Mouse (Mus musculus) megakaryocyte, embryonic 14.5 days (primary cell): ENCODE measurements around the gene Edn2.

Experiments
- FLI1 ChIP-seq: IDR thresholded peaks from 2 replicates; pipeline ENCODE4 v1.6.1; 2012; ENCODE audit warnings: low read length, inconsistent platforms, mixed read lengths
- GATA1 ChIP-seq: IDR thresholded peaks from 3 replicates; pipeline ENCODE4 v1.6.1; 2012; ENCODE audit warnings: mixed read lengths, low read length, inconsistent platforms, borderline replicate concordance

DNA sequence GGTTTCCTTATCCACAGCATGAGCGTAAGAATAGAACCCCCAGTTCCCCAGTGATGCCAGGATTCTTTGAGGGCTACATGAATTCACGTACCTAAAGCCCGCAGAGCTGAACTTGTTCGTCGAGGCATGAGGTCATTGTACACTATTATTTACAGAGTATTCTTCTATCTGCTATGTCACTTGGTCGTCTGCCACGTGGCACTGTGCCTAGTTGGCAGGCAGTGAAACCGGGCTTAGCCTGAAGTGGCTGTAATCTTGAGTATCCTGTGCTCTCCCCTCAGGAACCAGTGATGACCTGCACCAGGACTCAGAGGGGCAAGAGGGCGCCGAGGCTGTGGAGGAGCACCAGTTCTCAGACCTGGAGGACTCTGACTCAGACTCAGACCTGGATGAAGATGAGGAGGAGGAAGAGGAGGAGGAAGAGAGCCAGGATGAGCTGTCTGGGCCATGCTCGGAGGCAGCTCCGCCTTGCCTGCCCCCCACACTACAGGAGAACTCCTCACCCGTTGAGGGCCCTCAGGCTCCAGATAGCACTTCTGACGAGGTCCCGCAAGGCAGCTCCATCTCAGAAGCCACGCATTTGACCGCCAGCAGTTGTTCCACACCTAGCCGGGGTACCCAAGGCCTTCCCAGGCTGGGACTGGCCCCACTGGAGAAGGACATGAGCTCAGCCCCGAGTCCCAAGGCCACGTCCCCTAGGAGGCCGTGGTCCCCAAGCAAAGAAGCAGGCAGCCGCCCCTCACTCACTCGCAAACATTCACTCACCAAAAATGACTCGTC lies 29.4 kb upstream of the Edn2 start:
- TF ChIP-seq GATA1 (no peak), FLI1 (no peak)
